Mouse (Mus musculus) olfactory bulb, adult 2 months (tissue): ENCODE data around the gene Inpp5k. TPM values are rescaled to one million over a fixed set of nuclear protein-coding genes. Genes with fewer than 3 reads are reported as not detected.

Source experiments
- H3K27ac ChIP-seq: fragments of 200-500 bp; 2 replicates; pipeline ENCODE4 v1.5.1; 2012; ENCODE audit warnings: low read depth, low read length; ENCODE audit not compliant: insufficient read depth
- H3K4me1 ChIP-seq: fragments of 200-500 bp; 2 replicates; pipeline ENCODE4 v1.6.1; 2012; ENCODE audit warnings: low read length; ENCODE audit not compliant: control insufficient read depth, insufficient read depth
- H3K4me3 ChIP-seq: fragments of 200-500 bp; 2 replicates; pipeline ENCODE4 v1.5.1; 2012; ENCODE audit warnings: mild to moderate bottlenecking, low read depth, low read length, moderate library complexity; ENCODE audit not compliant: insufficient read depth
- CTCF ChIP-seq: fragments of 200-500 bp; IDR thresholded peaks from 2 replicates; pipeline ENCODE4 v1.5.1; 2012; ENCODE audit warnings: low read depth, mild to moderate bottlenecking, low read length, moderate library complexity; ENCODE audit not compliant: insufficient read depth
- POLR2A ChIP-seq: fragments of 200-500 bp; IDR thresholded peaks from 2 replicates; pipeline ENCODE4 v1.6.1; 2012; ENCODE audit warnings: mild to moderate bottlenecking, low read depth, low read length, moderate library complexity; ENCODE audit not compliant: insufficient read depth
- WGBS: fragments of 180-500 bp; shearing (Covaris S2); methylation state at CpG from one replicate; pipeline ENCODE4 v1.1.7; 2018; 5-methylcytosine and 5-hydroxymethylcytosine counted together
- polyA plus RNA-seq: library from polyadenylated mRNA; stranded (reverse); fragments of >200 nt; gene quantifications from 2 replicates; pipeline ENCODE4 v1.2.4, GENCODE M21; 2012; ENCODE audit warnings: low replicate concordance; ENCODE audit not compliant: missing spikeins, insufficient read depth, insufficient read length

Gene Inpp5k
- polyA plus RNA-seq, 1 experiment: not detected

DNA sequence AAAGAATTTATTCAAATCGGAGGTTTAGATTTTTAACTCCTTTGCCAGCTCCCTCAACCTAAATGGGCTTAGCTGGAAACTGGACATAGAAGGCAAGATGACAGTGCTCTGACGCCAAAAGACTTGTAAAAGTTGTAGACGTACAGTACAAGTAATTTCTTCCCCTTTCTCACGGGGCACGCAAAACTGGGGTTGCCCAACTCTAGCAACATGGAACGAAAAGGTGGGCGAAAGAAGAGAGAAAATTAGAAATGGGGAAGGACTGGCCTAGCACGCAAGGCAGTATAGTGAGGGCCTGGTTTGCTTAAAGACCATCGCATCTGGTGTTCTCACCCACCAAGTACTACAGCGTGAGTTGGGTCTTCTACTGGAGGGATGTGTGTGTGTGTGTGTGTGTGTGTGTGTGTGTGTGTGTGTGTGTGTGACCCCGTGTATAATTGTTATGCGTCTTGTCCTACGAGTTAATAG is 20.2 kb downstream of the Inpp5k start:
- Histone ChIP-seq H3K27ac (no peak overlapping the region), H3K4me3 (peak overlapping the region; percentile 85), H3K4me1 (peaks cover 41% of the 10 kb centered on the region)
- TF ChIP-seq POLR2A: no peak
- TF ChIP-seq CTCF: no peak
- 57% methylated on average over 11 of the region's 13 CpGs for WGBS

GRCm38 (mm10) chr11:75651426-75652221 is 20.8 kb downstream of the Inpp5k start:
- Histone ChIP-seq H3K27ac (peak overlapping the region; percentile 92), H3K4me1 (peaks cover 47% of the 10 kb centered on the region), H3K4me3 (peak overlapping the region; percentile 85)
- WGBS: under 1% methylated on average over 54 of the region's 54 CpGs
- peak; percentile 29; the same call in 1 of the 2 replicates for TF ChIP-seq POLR2A
- no peak for TF ChIP-seq CTCF

- TF ChIP-seq POLR2A (no peak), CTCF (no peak)
- Histone ChIP-seq H3K27ac (no peak overlapping the region; the same call in 1 of the 2 replicates), H3K4me1 (peaks cover 50% of the 10 kb centered on the region), H3K4me3 (peak overlapping the region; percentile 85)
- WGBS: 35% methylated on average over 20 of the region's 20 CpGs
These were observed 21.6 kb downstream of the Inpp5k start for GRCm38 (mm10) chr11:75652222-75652941.

- TF ChIP-seq CTCF: no peak
- no peak for TF ChIP-seq POLR2A
- Histone ChIP-seq H3K27ac (no peak overlapping the region), H3K4me1 (peaks cover 50% of the 10 kb centered on the region), H3K4me3 (no peak overlapping the region)
- whole genome bisulfite sequencing: 63% methylated on average over 14 of the region's 14 CpGs
These were observed 22.3 kb downstream of the Inpp5k start for GRCm38 (mm10) chr11:75652942-75653684.

DNA sequence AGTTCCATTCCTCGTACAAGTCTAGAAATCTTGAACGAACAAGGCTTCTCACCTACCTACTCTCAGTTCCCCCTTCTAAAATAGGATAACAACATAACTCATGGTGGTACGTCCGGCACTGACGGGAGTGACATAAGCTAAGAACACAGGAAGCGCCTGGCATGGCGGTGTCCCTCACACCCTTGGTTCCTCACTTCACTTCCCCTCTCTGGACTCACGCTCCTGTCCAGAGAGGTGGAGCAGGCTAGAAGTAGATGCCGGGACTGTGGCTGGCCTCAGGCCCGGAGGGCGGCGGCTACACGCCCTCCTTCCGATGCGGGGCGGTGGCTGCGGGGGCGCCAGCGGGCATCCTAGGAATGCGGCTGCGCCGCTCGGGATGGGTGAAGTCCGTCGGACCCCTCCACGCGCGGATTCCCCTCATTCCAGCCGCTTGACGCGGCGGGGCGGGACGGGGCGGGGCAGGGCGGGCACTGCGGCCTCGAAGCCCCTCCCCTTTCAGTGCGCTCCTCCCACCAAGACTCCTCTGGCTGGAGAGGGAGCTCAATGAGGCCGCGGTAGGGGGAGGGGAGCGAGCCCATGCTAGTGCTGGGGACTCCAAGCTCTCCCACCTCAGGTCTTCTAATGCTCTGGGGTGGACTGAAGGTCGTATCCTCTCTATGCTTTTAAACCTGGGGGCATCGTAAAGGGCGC is 23.1 kb downstream of the Inpp5k start:
- peaks cover 50% of the 10 kb centered on the region for H3K4me1 ChIP-seq
- no peak for TF ChIP-seq CTCF
- no peak for TF ChIP-seq POLR2A
- WGBS: 6% methylated on average over 45 of the region's 45 CpGs
- H3K27ac ChIP-seq: no peak overlapping the region
- peak overlapping the region; percentile 45 for H3K4me3 ChIP-seq

GRCm38 (mm10) chr11:75654471-75655390 is 23.9 kb downstream of the Inpp5k start:
- TF ChIP-seq CTCF (no peak), POLR2A (no peak)
- Histone ChIP-seq H3K27ac (no peak overlapping the region), H3K4me3 (peak overlapping the region; percentile 45; the same call in 1 of the 2 replicates), H3K4me1 (peaks cover 50% of the 10 kb centered on the region)
- 56% methylated on average over 25 of the region's 25 CpGs for WGBS

DNA sequence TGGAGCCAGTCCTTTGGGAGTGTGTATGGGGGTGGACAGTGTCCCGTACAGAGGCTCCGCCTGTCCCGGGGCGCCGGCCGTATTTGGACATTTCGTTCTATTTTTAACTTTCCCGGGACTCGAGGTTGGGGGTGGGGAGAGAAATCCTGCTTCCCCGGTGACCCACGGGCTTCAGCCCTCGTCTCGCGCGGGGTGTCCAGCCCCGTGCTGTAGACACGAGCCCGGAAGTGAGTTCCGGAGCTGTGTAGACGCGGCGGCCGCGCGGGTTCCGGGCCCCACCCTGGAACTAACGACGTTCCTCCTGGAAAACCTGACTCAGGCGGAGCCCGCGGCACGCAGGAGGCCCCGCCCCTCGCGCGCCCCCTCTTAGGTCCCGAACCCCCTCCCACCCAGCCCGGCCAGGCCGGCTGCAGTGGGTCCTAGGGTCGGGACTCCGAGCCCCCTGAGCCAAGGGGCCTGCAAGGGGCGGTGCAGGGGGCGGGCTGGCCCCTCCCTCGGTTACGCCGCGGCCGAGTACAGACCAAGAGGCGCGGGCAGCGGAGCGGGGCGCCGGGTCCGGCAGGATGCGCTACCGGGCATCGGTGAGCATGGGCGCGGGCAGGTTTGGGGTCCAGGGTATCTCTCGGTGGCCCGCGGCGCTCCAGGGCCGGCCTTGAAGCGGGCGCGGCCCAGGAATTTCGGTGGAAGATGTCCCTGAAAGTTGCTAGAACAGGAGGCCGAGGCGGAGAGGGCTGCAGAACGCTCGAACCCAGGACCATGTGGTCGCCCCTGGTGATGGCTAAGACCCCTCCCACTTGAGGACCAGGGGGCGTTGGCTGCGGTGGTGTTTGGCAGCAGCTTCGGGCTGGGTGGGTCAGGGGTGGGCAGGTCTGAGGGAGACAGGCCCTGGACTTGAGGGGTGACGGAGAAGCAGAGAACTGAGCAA is 25.1 kb downstream of the Inpp5k start:
- TF ChIP-seq POLR2A (no peak), CTCF (no peak)
- Histone ChIP-seq H3K4me3 (peak overlapping the region; percentile 73), H3K27ac (no peak overlapping the region), H3K4me1 (peaks cover 50% of the 10 kb centered on the region)
- WGBS: 2% methylated on average over 78 of the region's 78 CpGs
